Mouse (Mus musculus) lung, adult 2 months (tissue): ENCODE measurements at regions not wholly inside any gene's neighbourhood (a gene's known extent, or its start where the extent isn't known, plus 50 kb on each side); places are given as distances from the start of the nearest gene placed in this dataset.

Experiments used
- DNase-seq: peaks from one replicate; pipeline ENCODE4 v3.0.0; 2022
- H3K4me1 ChIP-seq: fragments of 200-500 bp; 2 replicates; pipeline ENCODE4 v1.6.1; 2011; ENCODE audit warnings: low read length; ENCODE audit not compliant: control insufficient read depth, insufficient read depth
- H3K4me3 ChIP-seq: fragments of 200-500 bp; replicated peaks from 2 replicates; pipeline ENCODE3; 2011; ENCODE audit warnings: low read depth, mild to moderate bottlenecking, control low read depth, low read length; ENCODE audit errors: extremely low read depth
- CTCF ChIP-seq: fragments of 200-500 bp; IDR thresholded peaks from 2 replicates; pipeline ENCODE4 v1.5.1; 2011; ENCODE audit warnings: mild to moderate bottlenecking, low read length, control low read depth; ENCODE audit not compliant: insufficient read depth
- POLR2A ChIP-seq: fragments of 200-500 bp; IDR thresholded peaks from 2 replicates; pipeline ENCODE4 v1.6.1; 2011; ENCODE audit warnings: low read depth, mild to moderate bottlenecking, control low read depth, low read length, borderline replicate concordance; ENCODE audit errors: extremely low read depth
- WGBS: fragments of 180-500 bp; shearing (Covaris S2); methylation state at CpG from one replicate; pipeline ENCODE4 v1.1.7; 2018; 5-methylcytosine and 5-hydroxymethylcytosine counted together

- no peak for DNase-seq
- H3K4me3 ChIP-seq = no peak overlapping the region
- WGBS = 47% methylated on average over 2 of the region's 2 CpGs
- H3K4me1 ChIP-seq = no peaks in the 10 kb centered on the region
- no peak for TF ChIP-seq POLR2A
- TF ChIP-seq CTCF = no peak
Measured at GRCm38 (mm10) chr8:113065246-113066169, 495.7 kb downstream of the Cntnap4 start.

DNA sequence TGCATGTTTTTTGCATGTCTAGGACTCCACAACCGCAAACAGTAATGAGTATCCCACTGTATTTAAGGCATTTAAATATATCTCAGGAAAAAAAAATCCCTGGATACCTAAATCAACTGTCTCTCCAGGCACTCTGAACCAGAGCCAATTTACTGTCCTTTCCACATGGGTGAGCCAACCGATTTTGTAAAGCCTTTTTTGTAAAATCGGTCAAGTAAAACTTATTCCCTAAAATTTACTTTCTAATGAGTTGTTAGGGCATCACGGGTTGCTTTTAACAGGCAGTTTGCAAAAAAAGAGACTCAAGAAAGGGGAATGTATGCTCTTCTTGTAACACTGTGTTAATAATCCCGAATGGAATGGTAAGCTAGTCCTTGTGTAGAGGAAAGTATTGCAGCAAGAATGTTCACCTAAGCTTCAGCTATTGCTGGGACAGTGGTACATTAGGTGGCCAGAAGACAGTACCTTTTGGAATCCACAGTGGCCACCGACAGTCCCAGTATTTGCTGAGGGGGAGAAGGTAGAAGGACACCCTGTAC, 496.4 kb downstream of the Cntnap4 start:
- 67% methylated on average over 6 of the region's 6 CpGs for WGBS
- TF ChIP-seq POLR2A (no peak), CTCF (no peak)
- no peaks in the 10 kb centered on the region for H3K4me1 ChIP-seq
- no peak for DNase-seq
- H3K4me3 ChIP-seq = no peak overlapping the region

DNA sequence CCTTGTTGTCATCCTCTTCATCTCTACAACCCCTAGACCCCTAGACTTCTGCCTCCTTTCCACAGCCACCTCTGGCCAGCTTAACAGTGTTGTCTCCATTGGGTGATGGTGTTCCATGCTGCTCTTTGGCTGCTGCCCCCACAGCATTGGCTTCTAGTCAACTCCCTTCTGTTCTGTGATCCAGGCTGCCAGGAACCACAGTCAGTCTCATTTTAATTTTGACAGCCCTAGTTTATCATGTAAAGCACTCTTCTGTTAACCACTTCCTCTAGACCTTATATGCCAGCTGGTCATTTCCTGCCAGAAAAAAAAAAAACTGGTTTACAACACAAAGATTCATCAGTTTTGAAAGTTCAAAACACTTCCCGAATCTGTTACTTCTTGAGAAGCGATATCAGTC, 514.1 kb downstream of the Cntnap4 start:
- WGBS = 58% methylated on average over 2 of the region's 2 CpGs
- H3K4me1 ChIP-seq = no peaks in the 10 kb centered on the region
- no peak for TF ChIP-seq POLR2A
- no peak for TF ChIP-seq CTCF
- no peak overlapping the region for H3K4me3 ChIP-seq
- DNase-seq = no peak

DNA sequence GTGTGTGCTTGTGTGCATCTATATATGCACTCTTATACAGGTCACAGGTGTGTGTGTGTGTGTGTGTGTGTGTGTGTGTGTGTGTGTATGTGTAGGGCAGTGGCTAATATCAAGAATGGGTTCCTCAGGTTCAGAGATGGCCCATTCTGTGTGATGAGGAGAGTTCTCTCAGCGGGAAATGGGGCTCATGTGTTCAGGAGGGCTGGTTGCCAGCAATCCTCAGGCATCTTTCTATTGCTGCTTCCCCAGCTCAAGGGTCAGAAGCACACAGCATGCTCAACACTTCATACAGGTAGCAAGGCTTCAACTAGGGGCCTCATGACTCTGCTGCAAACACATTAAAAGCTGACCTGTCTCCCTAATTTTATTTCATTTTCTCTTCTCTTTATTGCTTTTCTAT, 517.7 kb downstream of the Cntnap4 start:
- 61% methylated on average over 1 of the region's 1 CpGs for WGBS
- DNase-seq = no peak
- H3K4me3 ChIP-seq = no peak overlapping the region
- H3K4me1 ChIP-seq = no peaks in the 10 kb centered on the region
- no peak for TF ChIP-seq CTCF
- no peak for TF ChIP-seq POLR2A

- H3K4me1 ChIP-seq = no peaks in the 10 kb centered on the region
- no peak for DNase-seq
- H3K4me3 ChIP-seq = no peak overlapping the region
- 66% methylated on average over 6 of the region's 6 CpGs for WGBS
- TF ChIP-seq POLR2A = no peak
- TF ChIP-seq CTCF = no peak
Measured at GRCm38 (mm10) chr8:113111665-113112064, 523.7 kb upstream of the Mon1b start.

GRCm38 (mm10) chr8:113114165-113114700, 521.2 kb upstream of the Mon1b start:
- Histone ChIP-seq H3K4me1 (no peaks in the 10 kb centered on the region), H3K4me3 (no peak overlapping the region)
- DNase-seq = no peak
- TF ChIP-seq CTCF (no peak), POLR2A (no peak)
- WGBS = 51% methylated on average over 3 of the region's 3 CpGs

- WGBS = 84% methylated on average over 9 of the region's 9 CpGs
- Histone ChIP-seq H3K4me1 (no peaks in the 10 kb centered on the region), H3K4me3 (no peak overlapping the region)
- no peak for DNase-seq
- no peak for TF ChIP-seq CTCF
- TF ChIP-seq POLR2A = no peak
Measured at GRCm38 (mm10) chr8:113117241-113117640, 518.1 kb upstream of the Mon1b start.

DNA sequence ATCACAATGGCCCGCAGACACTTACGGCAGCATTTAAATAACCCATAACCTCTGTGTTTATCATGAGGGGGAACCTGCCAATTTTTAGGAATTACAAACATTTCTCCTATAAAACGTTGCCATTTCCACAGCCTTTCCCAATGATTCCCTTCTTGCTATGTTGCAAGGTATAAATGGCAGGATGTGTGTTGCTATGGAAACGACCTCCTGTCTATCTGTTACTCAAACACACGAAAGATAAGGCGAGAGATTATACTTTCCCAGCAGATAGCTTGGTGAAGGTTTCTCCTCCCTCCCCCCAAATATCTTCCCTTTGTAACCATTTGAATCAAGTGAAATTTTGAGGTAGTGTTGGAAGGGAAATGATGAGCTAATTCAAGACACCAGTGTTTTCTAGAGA, 509.8 kb upstream of the Mon1b start:
- no peak for TF ChIP-seq CTCF
- TF ChIP-seq POLR2A = no peak
- 27% methylated on average over 6 of the region's 6 CpGs for WGBS
- no peak for DNase-seq
- H3K4me3 ChIP-seq = no peak overlapping the region
- no peaks in the 10 kb centered on the region for H3K4me1 ChIP-seq

DNA sequence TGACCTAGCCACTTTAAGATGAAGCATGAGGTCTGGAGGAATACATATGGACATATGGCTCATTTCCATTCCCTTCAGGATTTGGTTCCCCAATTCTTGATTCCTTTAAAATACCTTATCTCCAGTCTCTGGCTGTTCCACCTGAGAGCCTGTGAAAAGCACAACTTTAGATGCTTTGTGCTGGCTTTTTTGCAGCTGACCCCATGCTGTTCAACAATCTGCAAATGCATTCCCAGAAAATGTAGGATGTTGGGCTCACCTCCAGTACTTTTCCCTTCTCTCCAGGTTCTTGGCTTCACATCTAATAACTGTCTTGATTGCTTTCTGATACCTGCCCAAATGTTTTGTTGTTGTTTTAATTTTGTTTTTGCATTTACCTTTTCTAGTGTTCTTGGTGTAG, 498.0 kb upstream of the Mon1b start:
- no peaks in the 10 kb centered on the region for H3K4me1 ChIP-seq
- no peak for DNase-seq
- TF ChIP-seq POLR2A (no peak), CTCF (no peak)
- H3K4me3 ChIP-seq = no peak overlapping the region

DNA sequence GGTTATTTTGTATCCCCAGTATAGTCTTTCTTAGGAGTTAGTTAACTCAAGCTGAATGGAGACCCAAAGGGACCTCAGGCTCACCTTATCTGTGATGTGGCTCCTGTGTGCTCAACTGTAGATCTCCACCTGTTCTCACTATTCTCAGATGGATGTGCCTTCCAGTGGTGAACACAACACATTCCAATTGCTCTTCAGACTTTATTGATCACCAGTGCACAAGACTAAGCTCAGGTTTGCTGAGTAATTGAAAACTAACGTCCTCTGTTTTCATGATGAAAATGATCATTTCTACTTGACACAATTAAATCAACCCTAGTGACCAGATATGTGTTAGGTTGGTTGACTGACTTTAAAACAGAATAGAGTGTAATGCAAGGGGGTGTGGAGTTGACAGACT, 495.4 kb upstream of the Mon1b start:
- Histone ChIP-seq H3K4me3 (no peak overlapping the region), H3K4me1 (no peaks in the 10 kb centered on the region)
- 85% methylated on average over 1 of the region's 1 CpGs for WGBS
- no peak for TF ChIP-seq POLR2A
- TF ChIP-seq CTCF = no peak
- no peak for DNase-seq
